Mouse (Mus musculus) kidney, adult 2 months (tissue): ENCODE measurements around the gene Atp2b2.

Experiments used
- CTCF ChIP-seq: fragments of 200-500 bp; conservative IDR thresholded peaks from 2 replicates; pipeline ENCODE4 v1.5.1; 2011; ENCODE audit warnings: low read depth, mild to moderate bottlenecking, control low read depth, low read length, moderate library complexity, mixed read lengths; ENCODE audit not compliant: insufficient read depth, insufficient read length
- POLR2A ChIP-seq: fragments of 200-500 bp; IDR thresholded peaks from one replicate; pipeline ENCODE4 v1.6.1; 2011; ENCODE audit warnings: low read depth, low read length, control low read depth

DNA sequence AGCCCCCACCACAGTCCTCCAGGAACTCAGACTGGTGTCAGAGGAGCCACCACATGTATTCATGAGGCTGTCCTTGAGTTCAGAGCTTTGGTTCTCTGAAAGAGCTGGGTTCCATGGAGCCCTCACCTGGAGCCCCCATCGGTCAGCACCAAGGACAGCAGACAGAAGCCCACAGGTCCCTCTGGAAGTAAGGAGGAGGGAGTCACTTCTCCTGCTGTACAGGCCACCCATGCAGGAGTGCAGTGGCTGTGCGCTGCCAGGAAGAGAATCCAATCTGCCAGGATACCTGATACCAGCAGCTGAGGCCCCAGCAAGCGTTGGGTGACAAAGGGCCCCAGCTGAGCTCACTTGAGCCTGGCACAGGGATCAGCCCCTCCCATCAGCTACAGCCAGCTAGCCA, 199.2 kb downstream of the Atp2b2 start:
- TF ChIP-seq CTCF (no peak), POLR2A (no peak)
